Mouse (Mus musculus): ENCODE measurements at regions not wholly inside any gene's neighbourhood (a gene's known extent, or its start where the extent isn't known, plus 50 kb on each side); places are given as distances from the start of the nearest gene placed in this dataset.
A peak's percentile ranks its signal among the peaks of the same experiment; 100 is the strongest.
"Not testable (repeated sequence)": the region's sequence is repeated elsewhere in the genome, so short reads cannot be mapped to it uniquely, and the experiment has no call there.

- H3K4me1 ChIP-seq (replicated peaks), result no peaks in the 10 kb centered on the region
- no peaks in the 10 kb centered on the region for H3K36me3 ChIP-seq
- H3K27ac ChIP-seq, result no peak overlapping the region
- WGBS, result 100% methylated on average over 1 of the region's 1 CpGs
- H3K27me3 ChIP-seq, result no peaks in the 10 kb centered on the region
- ATAC-seq (ENCODE audit: low FRiP score), result no peak
- H3K9ac ChIP-seq, result no peak overlapping the region
- H3K9me3 ChIP-seq, result no peaks in the 10 kb centered on the region
- no peak overlapping the region for H3K4me3 ChIP-seq
- H3K4me2 ChIP-seq, result no peak overlapping the region
These were observed 280.7 kb downstream of the Myh15 start for GRCm38 (mm10) chr16:49337948-49338347.

GRCm38 (mm10) chr16:49358404-49358803, 301.1 kb downstream of the Myh15 start:
- 75% methylated on average over 3 of the region's 3 CpGs for WGBS
- H3K9me3 ChIP-seq, result no peaks in the 10 kb centered on the region
- no peak for ATAC-seq (ENCODE audit: low FRiP score)

GRCm38 (mm10) chr16:49361731-49362130, 304.4 kb downstream of the Myh15 start:
- H3K9ac ChIP-seq, result no peak overlapping the region
- no peak overlapping the region for H3K4me3 ChIP-seq

More at GRCm38 (mm10) chr16:49358404-49358803, 301.1 kb downstream of the Myh15 start:
- Histone ChIP-seq H3K36me3 (no peaks in the 10 kb centered on the region), H3K27me3 (no peaks in the 10 kb centered on the region), H3K27ac (no peak overlapping the region), H3K4me3 (no peak overlapping the region), H3K4me1 (replicated peaks) (no peaks in the 10 kb centered on the region), H3K9ac (no peak overlapping the region), H3K4me2 (no peak overlapping the region)

GRCm38 (mm10) chr16:49369450-49369849, 312.2 kb downstream of the Myh15 start:
- no peak for ATAC-seq (ENCODE audit: low FRiP score)
- H3K9ac ChIP-seq, result no peak overlapping the region
- 89% methylated on average over 9 of the region's 9 CpGs for WGBS
- no peak overlapping the region for H3K27ac ChIP-seq
- H3K4me1 ChIP-seq (replicated peaks), result no peaks in the 10 kb centered on the region
- H3K4me3 ChIP-seq, result no peak overlapping the region
- no peaks in the 10 kb centered on the region for H3K27me3 ChIP-seq
- no peaks in the 10 kb centered on the region for H3K9me3 ChIP-seq
- no peaks in the 10 kb centered on the region for H3K36me3 ChIP-seq
- H3K4me2 ChIP-seq, result no peak overlapping the region

More at GRCm38 (mm10) chr16:49361731-49362130, 304.4 kb downstream of the Myh15 start:
- Histone ChIP-seq H3K4me1 (replicated peaks) (no peaks in the 10 kb centered on the region), H3K36me3 (no peaks in the 10 kb centered on the region), H3K9me3 (no peaks in the 10 kb centered on the region), H3K27ac (no peak overlapping the region), H3K4me2 (no peak overlapping the region), H3K27me3 (no peaks in the 10 kb centered on the region)
- WGBS, result 90% methylated on average over 1 of the region's 1 CpGs
- no peak for ATAC-seq (ENCODE audit: low FRiP score)

DNA sequence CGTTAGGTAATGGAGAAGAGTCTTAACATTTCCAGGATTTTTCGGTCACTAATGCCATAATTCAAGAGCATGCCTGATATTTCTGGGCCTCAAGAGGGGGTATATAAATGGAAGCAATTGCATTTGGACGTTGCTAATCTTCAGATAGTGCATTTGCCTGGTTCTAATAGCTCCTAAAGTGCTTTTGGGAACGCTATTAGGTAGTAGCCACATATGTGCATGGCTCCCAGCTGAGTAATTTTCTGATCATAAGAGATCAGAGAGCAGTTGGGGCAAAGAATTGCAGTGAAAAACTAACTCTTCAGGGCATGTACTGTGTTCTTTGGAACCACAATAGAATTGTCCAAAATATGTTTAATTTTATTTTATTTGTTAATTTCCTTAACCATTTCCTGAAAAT, 317.8 kb downstream of the Myh15 start:
- WGBS, result 68% methylated on average over 4 of the region's 4 CpGs
- H3K4me3 ChIP-seq, result no peak overlapping the region
- no peaks in the 10 kb centered on the region for H3K36me3 ChIP-seq
- no peak for ATAC-seq (ENCODE audit: low FRiP score)
- no peak overlapping the region for H3K4me2 ChIP-seq
- H3K9me3 ChIP-seq, result no peaks in the 10 kb centered on the region
- H3K27me3 ChIP-seq, result no peaks in the 10 kb centered on the region
- H3K27ac ChIP-seq, result no peak overlapping the region
- no peak overlapping the region for H3K9ac ChIP-seq
- H3K4me1 ChIP-seq (replicated peaks), result no peaks in the 10 kb centered on the region

DNA sequence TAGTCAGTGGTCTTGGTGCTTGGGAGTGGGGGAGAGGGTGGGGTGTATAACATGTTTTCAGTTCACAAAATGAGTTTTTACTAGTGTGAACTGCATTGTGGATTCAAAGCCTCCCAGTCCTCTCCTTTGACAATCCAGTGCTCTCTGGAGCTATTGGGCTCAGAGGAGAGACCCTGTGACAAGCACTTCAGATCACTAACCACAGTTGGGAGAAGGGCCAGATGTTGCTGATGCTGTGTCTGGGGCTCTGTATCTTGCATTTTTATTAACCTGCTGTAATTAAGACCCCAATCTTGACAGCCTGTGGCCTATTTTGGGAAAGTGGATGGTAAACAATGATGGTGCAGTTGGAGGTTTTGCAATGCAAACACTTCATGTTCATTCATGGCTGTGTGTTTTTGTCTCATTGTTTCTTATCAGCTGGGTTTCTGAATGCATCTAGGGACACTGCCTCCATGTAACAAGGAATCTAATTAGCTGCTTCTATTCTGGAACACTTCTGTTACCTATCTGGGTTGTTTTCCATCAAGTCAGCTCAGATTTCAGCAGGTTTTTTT, 320.0 kb upstream of the Ift57 start:
- no peaks in the 10 kb centered on the region for H3K36me3 ChIP-seq
- H3K27me3 ChIP-seq, result no peaks in the 10 kb centered on the region
- no peak overlapping the region for H3K4me3 ChIP-seq
- no peaks in the 10 kb centered on the region for H3K9me3 ChIP-seq
- H3K4me2 ChIP-seq, result no peak overlapping the region
- no peak overlapping the region for H3K9ac ChIP-seq
- H3K27ac ChIP-seq, result no peak overlapping the region
- no peaks in the 10 kb centered on the region for H3K4me1 ChIP-seq (replicated peaks)
- ATAC-seq (ENCODE audit: low FRiP score), result no peak

GRCm38 (mm10) chr16:49388135-49388534, 310.9 kb upstream of the Ift57 start:
- ATAC-seq (ENCODE audit: low FRiP score), result no peak
- H3K4me1 ChIP-seq (replicated peaks), result no peaks in the 10 kb centered on the region
- H3K27ac ChIP-seq, result no peak overlapping the region
- no peak overlapping the region for H3K4me2 ChIP-seq
- no peak overlapping the region for H3K4me3 ChIP-seq
- no peaks in the 10 kb centered on the region for H3K9me3 ChIP-seq
- no peak overlapping the region for H3K9ac ChIP-seq
- H3K27me3 ChIP-seq, result no peaks in the 10 kb centered on the region
- H3K36me3 ChIP-seq, result no peaks in the 10 kb centered on the region
- WGBS, result 79% methylated on average over 4 of the region's 4 CpGs

GRCm38 (mm10) chr16:49407956-49408795, 290.9 kb upstream of the Ift57 start:
- Histone ChIP-seq H3K9ac (no peak overlapping the region), H3K27ac (peak overlapping the region; percentile 69), H3K27me3 (no peaks in the 10 kb centered on the region), H3K36me3 (no peaks in the 10 kb centered on the region), H3K9me3 (no peaks in the 10 kb centered on the region), H3K4me1 (replicated peaks) (peaks cover 12% of the 10 kb centered on the region), H3K4me2 (peak overlapping the region; percentile 38), H3K4me3 (peak overlapping the region; percentile 7; the same call in 1 of the 2 replicates)
- peak; percentile 74 for ATAC-seq (ENCODE audit: low FRiP score)
- 19% methylated on average over 16 of the region's 16 CpGs for WGBS

DNA sequence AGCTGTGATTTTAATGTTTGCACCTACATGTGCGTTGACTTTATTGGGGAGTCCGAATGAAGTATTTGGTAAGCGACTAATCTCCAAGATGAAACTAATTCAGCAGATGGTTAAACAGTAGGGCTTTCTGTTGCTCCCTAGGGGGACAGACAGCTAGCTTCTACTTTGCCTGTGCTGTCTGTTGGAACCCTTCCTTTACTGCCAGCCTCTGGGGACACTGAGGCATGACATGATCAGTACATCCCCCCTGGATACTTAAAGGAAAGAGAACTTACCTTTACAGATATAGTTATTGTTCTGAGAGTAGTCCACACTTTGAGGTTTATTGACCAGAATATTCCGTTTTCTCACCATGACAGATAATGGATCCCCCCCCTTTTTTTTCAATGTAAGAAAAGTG, 289.8 kb upstream of the Ift57 start:
- 90% methylated on average over 4 of the region's 4 CpGs for WGBS
- Histone ChIP-seq H3K27me3 (no peaks in the 10 kb centered on the region), H3K4me2 (no peak overlapping the region), H3K4me1 (replicated peaks) (peaks cover 12% of the 10 kb centered on the region), H3K9ac (no peak overlapping the region), H3K27ac (peak overlapping the region; percentile 18; the same call in 1 of the 2 replicates), H3K4me3 (no peak overlapping the region), H3K36me3 (no peaks in the 10 kb centered on the region), H3K9me3 (no peaks in the 10 kb centered on the region)
- ATAC-seq (ENCODE audit: low FRiP score), result peak; percentile 23; the same call in 1 of the 2 replicates

GRCm38 (mm10) chr16:49430296-49430695, 268.7 kb upstream of the Ift57 start:
- Histone ChIP-seq H3K27ac (no peak overlapping the region), H3K4me3 (no peak overlapping the region), H3K4me1 (replicated peaks) (no peaks in the 10 kb centered on the region), H3K27me3 (no peaks in the 10 kb centered on the region), H3K9me3 (no peaks in the 10 kb centered on the region), H3K9ac (no peak overlapping the region), H3K36me3 (no peaks in the 10 kb centered on the region), H3K4me2 (no peak overlapping the region)
- WGBS, result 97% methylated on average over 1 of the region's 1 CpGs
- ATAC-seq (ENCODE audit: low FRiP score), result no peak

- H3K27me3 ChIP-seq, result no peaks in the 10 kb centered on the region
- WGBS, result 78% methylated on average over 2 of the region's 2 CpGs
- no peak overlapping the region for H3K4me3 ChIP-seq
- no peaks in the 10 kb centered on the region for H3K9me3 ChIP-seq
- H3K4me2 ChIP-seq, result no peak overlapping the region
- H3K36me3 ChIP-seq, result no peaks in the 10 kb centered on the region
- ATAC-seq (ENCODE audit: low FRiP score), result no peak
- H3K9ac ChIP-seq, result no peak overlapping the region
- H3K4me1 ChIP-seq (replicated peaks), result no peaks in the 10 kb centered on the region
- H3K27ac ChIP-seq, result no peak overlapping the region
These were observed 267.1 kb upstream of the Ift57 start for GRCm38 (mm10) chr16:49431902-49432301.

DNA sequence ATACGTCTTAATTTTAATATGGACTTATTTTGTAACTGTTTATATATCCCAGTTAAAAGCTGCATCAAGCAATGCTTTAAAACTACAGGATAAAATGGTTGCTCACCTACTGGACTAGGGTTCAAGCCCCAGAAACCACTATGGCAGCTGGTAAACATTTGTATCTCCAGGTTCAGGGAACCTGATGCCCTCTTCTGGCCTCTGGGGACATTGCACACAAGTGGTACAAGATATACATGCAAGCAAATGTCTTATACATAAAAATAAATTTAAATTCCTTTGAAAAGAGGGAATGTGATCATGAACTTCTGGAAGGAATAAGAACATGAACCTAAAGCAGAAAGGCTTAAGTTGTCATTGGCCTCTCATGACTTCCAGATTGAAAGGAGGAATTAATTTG, 257.8 kb upstream of the Ift57 start:
- 73% methylated on average over 1 of the region's 1 CpGs for WGBS
- ATAC-seq (ENCODE audit: low FRiP score), result no peak
- H3K27ac ChIP-seq, result no peak overlapping the region
- no peak overlapping the region for H3K9ac ChIP-seq
- no peak overlapping the region for H3K4me2 ChIP-seq
- H3K9me3 ChIP-seq, result no peaks in the 10 kb centered on the region
- no peaks in the 10 kb centered on the region for H3K27me3 ChIP-seq
- H3K36me3 ChIP-seq, result no peaks in the 10 kb centered on the region
- H3K4me1 ChIP-seq (replicated peaks), result no peaks in the 10 kb centered on the region
- no peak overlapping the region for H3K4me3 ChIP-seq

- H3K9ac ChIP-seq; H3K4me3 ChIP-seq; H3K27me3 ChIP-seq; H3K4me2 ChIP-seq; H3K27ac ChIP-seq; ATAC-seq (ENCODE audit: low FRiP score); H3K36me3 ChIP-seq; H3K4me1 ChIP-seq (replicated peaks); H3K9me3 ChIP-seq: not testable (repeated sequence)
- WGBS, result 93% methylated on average over 9 of the region's 9 CpGs
These were observed 251.7 kb upstream of the Ift57 start for GRCm38 (mm10) chr16:49447356-49447755.
